Mouse (Mus musculus): ENCODE measurements around the gene Ankra2. TPM values are rescaled to one million over a fixed set of nuclear protein-coding genes. Genes with fewer than 3 reads are reported as not detected.

The Ankra2 gene
- polyA plus RNA-seq (2015; fragmentation: Nextera tagmentation; extraction: Ambion mirVana): 20.5 and 20.6 TPM in 2 replicates

DNA sequence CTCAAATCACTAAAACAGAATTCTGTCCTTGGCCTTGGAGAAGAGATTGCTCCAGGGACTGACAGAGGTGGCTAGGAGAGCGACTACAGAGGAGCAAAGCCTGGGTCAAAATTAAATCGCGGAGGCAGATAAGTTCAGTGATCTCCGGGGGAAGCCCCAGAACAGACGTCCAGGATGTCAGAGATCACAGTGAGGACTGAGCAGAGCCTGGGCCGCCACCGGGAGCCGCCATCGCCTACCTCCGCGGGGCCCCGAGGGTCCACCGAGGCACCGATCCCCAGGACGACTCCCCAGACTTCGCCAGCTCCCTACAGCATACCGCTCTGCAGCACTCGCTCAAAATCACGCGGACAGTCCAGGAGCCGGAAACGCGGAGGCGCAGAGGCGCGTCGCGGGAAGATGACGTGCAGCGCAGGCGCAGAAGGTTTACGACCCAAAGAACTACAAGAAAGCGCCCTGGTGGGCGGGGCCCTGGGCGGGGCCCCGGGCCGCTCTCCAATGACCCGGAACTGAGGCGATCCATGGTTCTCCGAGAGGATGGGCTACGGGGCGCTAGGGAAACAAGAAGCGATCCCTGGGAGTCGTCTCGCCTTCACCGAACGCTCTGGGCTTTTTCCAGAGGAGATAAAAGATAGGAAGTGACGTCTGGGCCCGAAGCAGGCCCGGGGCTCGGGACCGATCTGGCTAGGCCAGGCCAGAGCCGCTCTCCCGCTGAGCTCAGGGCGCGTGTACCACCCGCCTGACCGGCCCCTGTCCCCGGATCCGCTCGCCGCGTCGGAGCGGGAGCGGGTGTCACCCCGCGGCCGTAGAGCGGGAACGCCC is at the start of gene Ankra2, which contains the start of gene Utp15:
Gene Ankra2, plus strand, starts transcription at position 439 of the 822 bp plus-strand sequence.
Gene Utp15, minus strand, starts transcription at position 406 of the 822 bp plus-strand sequence.
- H3K27ac ChIP-seq (replicated peaks): peak within 1 kb of the TSS; percentile 92
- WGBS: under 1% methylated on average over 70 of the region's 71 CpGs
- H3K4me3 ChIP-seq (ENCODE audit: low read depth, low read length): peak within 1 kb of the TSS; percentile 86
- H3K27me3 ChIP-seq (ENCODE audit: control insufficient read depth, insufficient read depth, low read length): no peaks in the 10 kb centered on the region
- peaks cover 6% of the 10 kb centered on the region for H3K36me3 ChIP-seq (ENCODE audit: control insufficient read depth, insufficient read depth, low read length)
- no peaks in the 10 kb centered on the region for H3K9me3 ChIP-seq (ENCODE audit: control insufficient read depth, low read length)
- DNase-seq (ENCODE audit: low spot score) (peak; percentile 99), ATAC-seq (ENCODE audit: low FRiP score, low TSS enrichment) (peak; percentile 99)
- peak within 1 kb of the TSS; percentile 93 for H3K4me2 ChIP-seq (replicated peaks; ENCODE audit: low read depth)
- TF ChIP-seq CTCF (IDR thresholded peaks at IDR 0.05; ENCODE audit: low read depth) (0 out of 2 replicates have a peak, but pooled peaks have one; percentile 4), EP300 (optimal IDR thresholded peaks at IDR 0.05) (no peak)
- peak within 1 kb of the TSS; percentile 89 for H3K9ac ChIP-seq (ENCODE audit: low read length)
- no peaks in the 10 kb centered on the region; the same call in 1 of the 2 replicates for H3K4me1 ChIP-seq (replicated peaks; ENCODE audit: control insufficient read depth, insufficient read depth)

DNA sequence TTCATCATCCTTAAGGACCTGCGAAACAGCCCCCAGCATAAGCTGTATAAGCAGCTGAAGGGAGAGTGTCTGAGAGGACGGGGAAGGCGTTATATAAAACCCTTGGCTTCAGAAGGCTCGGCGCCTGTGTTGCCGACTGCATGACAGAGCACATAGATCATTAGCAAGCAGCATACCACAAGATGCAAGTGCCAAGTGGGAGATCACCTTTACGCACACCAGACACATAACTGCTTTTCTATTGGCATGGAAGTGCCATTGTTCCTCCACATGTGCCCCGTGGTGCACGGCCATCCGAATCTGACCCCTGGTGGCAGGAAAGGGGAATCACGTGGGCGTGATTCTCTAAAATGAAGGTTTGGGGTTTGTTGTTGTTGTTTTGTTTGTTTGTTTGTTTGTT is 40.0 kb upstream of the Ankra2 start:
- TF ChIP-seq EP300 (optimal IDR thresholded peaks at IDR 0.05) (no peak), CTCF (IDR thresholded peaks at IDR 0.05; ENCODE audit: low read depth) (peak; percentile 92)
- no peak overlapping the region for H3K27ac ChIP-seq (replicated peaks)
- H3K27me3 ChIP-seq (ENCODE audit: control insufficient read depth, insufficient read depth, low read length): no peaks in the 10 kb centered on the region
- no peak overlapping the region for H3K4me3 ChIP-seq (ENCODE audit: low read depth, low read length)
- no peaks in the 10 kb centered on the region for H3K36me3 ChIP-seq (ENCODE audit: control insufficient read depth, insufficient read depth, low read length)
- no peak overlapping the region for H3K4me2 ChIP-seq (replicated peaks; ENCODE audit: low read depth)
- DNase-seq (ENCODE audit: low spot score): peak; percentile 45
- H3K9ac ChIP-seq (ENCODE audit: low read length): no peak overlapping the region
- H3K4me1 ChIP-seq (replicated peaks; ENCODE audit: control insufficient read depth, insufficient read depth): no peaks in the 10 kb centered on the region
- H3K9me3 ChIP-seq (ENCODE audit: control insufficient read depth, low read length): no peaks in the 10 kb centered on the region
- 30% methylated on average over 12 of the region's 12 CpGs for WGBS
- ATAC-seq (ENCODE audit: low FRiP score, low TSS enrichment): peak; percentile 54; the same call in 1 of the 2 replicates

DNA sequence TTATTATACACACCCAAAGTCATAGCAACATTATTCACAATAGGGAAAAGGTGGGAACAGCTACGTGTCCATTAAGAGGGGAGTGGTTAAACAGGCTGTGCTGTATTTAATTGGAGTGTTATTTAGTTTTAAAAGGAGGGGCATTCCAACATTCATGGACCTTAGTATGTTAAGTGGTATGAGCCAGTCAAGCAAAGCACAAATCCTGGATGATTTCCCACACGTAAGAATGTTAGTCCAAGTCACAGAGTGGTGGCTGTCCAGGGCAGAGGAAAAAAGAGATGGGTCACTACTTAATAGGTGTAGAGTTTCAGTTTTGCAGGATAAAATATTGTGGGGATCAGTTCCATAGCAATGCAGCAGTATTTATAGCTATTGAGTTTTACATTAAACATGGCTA is 36.6 kb upstream of the Ankra2 start:
- Histone ChIP-seq H3K36me3 (ENCODE audit: control insufficient read depth, insufficient read depth, low read length) (no peaks in the 10 kb centered on the region), H3K27ac (replicated peaks) (no peak overlapping the region), H3K27me3 (ENCODE audit: control insufficient read depth, insufficient read depth, low read length) (no peaks in the 10 kb centered on the region), H3K4me1 (replicated peaks; ENCODE audit: control insufficient read depth, insufficient read depth) (no peaks in the 10 kb centered on the region), H3K4me2 (replicated peaks; ENCODE audit: low read depth) (no peak overlapping the region), H3K4me3 (ENCODE audit: low read depth, low read length) (no peak overlapping the region), H3K9ac (ENCODE audit: low read length) (no peak overlapping the region), H3K9me3 (ENCODE audit: control insufficient read depth, low read length) (no peaks in the 10 kb centered on the region)
- DNase-seq (ENCODE audit: low spot score) (no peak), ATAC-seq (ENCODE audit: low FRiP score, low TSS enrichment) (no peak)
- 50% methylated on average over 2 of the region's 2 CpGs for WGBS
- TF ChIP-seq EP300 (optimal IDR thresholded peaks at IDR 0.05): no peak

DNA sequence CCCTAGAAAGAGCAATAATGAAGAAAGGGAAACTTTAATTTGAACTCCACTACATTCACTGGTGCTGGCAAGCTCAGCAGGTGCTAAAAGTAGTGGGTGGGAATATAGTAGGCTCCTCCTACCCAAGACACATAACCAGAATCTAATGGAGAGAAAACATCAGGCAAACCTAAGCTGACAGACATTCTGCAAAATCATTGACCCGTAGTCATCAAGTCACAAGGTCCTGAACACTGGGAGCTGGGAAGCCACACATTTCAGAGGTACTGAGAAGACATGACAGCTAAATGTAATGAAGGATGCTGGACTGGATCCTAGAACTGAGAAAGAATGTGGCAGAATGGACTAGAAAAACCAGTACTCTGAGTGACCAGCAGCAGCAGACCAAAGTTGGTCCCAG is 32.4 kb upstream of the Ankra2 start:
- WGBS: 87% methylated on average over 1 of the region's 1 CpGs
- no peaks in the 10 kb centered on the region for H3K36me3 ChIP-seq (ENCODE audit: control insufficient read depth, insufficient read depth, low read length)
- H3K27ac ChIP-seq (replicated peaks): no peak overlapping the region
- TF ChIP-seq EP300 (optimal IDR thresholded peaks at IDR 0.05) (no peak), CTCF (IDR thresholded peaks at IDR 0.05; ENCODE audit: low read depth) (no peak)
- ATAC-seq (ENCODE audit: low FRiP score, low TSS enrichment) (no peak), DNase-seq (ENCODE audit: low spot score) (no peak)
- H3K4me3 ChIP-seq (ENCODE audit: low read depth, low read length): no peak overlapping the region
- H3K9me3 ChIP-seq (ENCODE audit: control insufficient read depth, low read length): no peaks in the 10 kb centered on the region
- no peak overlapping the region for H3K9ac ChIP-seq (ENCODE audit: low read length)
- no peaks in the 10 kb centered on the region for H3K27me3 ChIP-seq (ENCODE audit: control insufficient read depth, insufficient read depth, low read length)
- H3K4me2 ChIP-seq (replicated peaks; ENCODE audit: low read depth): no peak overlapping the region
- H3K4me1 ChIP-seq (replicated peaks; ENCODE audit: control insufficient read depth, insufficient read depth): no peaks in the 10 kb centered on the region

DNA sequence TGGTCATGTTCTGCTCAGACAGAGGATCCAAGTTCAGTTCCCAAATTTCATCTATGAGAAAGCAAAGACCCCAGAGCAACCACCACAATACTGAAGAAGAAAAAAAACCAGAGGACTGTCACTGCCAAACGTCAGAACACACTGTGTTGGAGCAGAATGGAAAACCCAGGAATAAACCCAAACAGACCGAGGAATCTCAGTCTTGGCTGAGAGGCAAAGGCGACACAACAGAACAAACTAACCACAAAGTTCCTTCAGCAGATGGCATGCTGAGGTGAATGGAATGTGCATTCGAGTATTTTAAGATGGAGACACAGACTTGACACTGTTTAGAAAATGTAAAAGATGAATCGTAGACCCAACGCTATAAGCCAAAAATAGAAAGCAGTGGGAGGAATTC is 27.4 kb upstream of the Ankra2 start:
- no peak overlapping the region for H3K9ac ChIP-seq (ENCODE audit: low read length)
- no peaks in the 10 kb centered on the region for H3K27me3 ChIP-seq (ENCODE audit: control insufficient read depth, insufficient read depth, low read length)
- H3K4me3 ChIP-seq (ENCODE audit: low read depth, low read length): no peak overlapping the region
- H3K9me3 ChIP-seq (ENCODE audit: control insufficient read depth, low read length): no peaks in the 10 kb centered on the region
- TF ChIP-seq CTCF (IDR thresholded peaks at IDR 0.05; ENCODE audit: low read depth) (no peak), EP300 (optimal IDR thresholded peaks at IDR 0.05) (no peak)
- no peak for DNase-seq (ENCODE audit: low spot score)
- no peaks in the 10 kb centered on the region for H3K4me1 ChIP-seq (replicated peaks; ENCODE audit: control insufficient read depth, insufficient read depth)
- H3K4me2 ChIP-seq (replicated peaks; ENCODE audit: low read depth): no peak overlapping the region
- 47% methylated on average over 6 of the region's 6 CpGs for WGBS
- no peaks in the 10 kb centered on the region for H3K36me3 ChIP-seq (ENCODE audit: control insufficient read depth, insufficient read depth, low read length)
- H3K27ac ChIP-seq (replicated peaks): no peak overlapping the region
- ATAC-seq (ENCODE audit: low FRiP score, low TSS enrichment): no peak

DNA sequence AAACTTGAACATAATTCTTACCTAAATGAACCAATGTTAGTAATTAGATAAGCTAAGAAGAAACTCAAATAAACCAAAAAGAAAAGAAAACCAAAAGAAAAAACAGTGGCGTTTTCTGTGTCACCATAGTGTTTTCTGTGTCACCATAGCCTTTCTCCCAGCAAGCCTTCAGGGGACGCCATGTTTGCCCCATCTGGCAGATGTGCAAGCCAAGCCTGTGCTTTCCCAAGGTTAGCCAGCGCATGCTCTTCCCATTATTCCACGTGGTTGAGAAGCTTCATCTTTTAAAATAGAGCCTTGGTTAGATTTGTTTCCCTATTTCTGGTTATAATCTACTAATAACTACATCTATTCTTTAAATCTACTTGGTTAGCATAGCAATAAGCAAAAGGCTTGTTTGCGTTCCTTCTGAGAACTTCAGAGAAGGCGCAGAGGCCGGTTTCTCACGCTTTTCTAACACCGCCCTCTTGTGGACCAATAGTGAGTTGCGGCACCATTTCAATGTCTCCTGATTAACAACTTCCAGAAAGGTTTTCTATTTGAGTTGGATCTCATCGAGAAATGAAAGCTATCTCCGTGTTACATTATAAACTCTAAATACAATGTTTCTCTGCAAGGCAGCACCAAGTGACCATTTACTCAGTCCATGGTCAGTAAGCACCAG is 22.8 kb upstream of the Ankra2 start:
- no peak overlapping the region for H3K27ac ChIP-seq (replicated peaks)
- 15% methylated on average over 12 of the region's 12 CpGs for WGBS

More for the DNA sequence above, 22.8 kb upstream of the Ankra2 start:
- Histone ChIP-seq H3K4me3 (ENCODE audit: low read depth, low read length) (no peak overlapping the region), H3K9ac (ENCODE audit: low read length) (no peak overlapping the region), H3K27me3 (ENCODE audit: control insufficient read depth, insufficient read depth, low read length) (no peaks in the 10 kb centered on the region), H3K36me3 (ENCODE audit: control insufficient read depth, insufficient read depth, low read length) (no peaks in the 10 kb centered on the region), H3K4me2 (replicated peaks; ENCODE audit: low read depth) (no peak overlapping the region), H3K4me1 (replicated peaks; ENCODE audit: control insufficient read depth, insufficient read depth) (no peaks in the 10 kb centered on the region), H3K9me3 (ENCODE audit: control insufficient read depth, low read length) (no peaks in the 10 kb centered on the region)
- ATAC-seq (ENCODE audit: low FRiP score, low TSS enrichment) (no peak), DNase-seq (ENCODE audit: low spot score) (peak; percentile 79)
- TF ChIP-seq CTCF (IDR thresholded peaks at IDR 0.05; ENCODE audit: low read depth): peak; percentile 94
- TF ChIP-seq EP300 (optimal IDR thresholded peaks at IDR 0.05): no peak
